Mouse (Mus musculus) C2C12 (cell line): Measurements from ENCODE around the gene Tom1l2.

Source experiments
- CEBPB ChIP-seq: IDR thresholded peaks from one replicate; pipeline ENCODE4 v1.6.1; 2011; ENCODE audit warnings: low read depth, mild to moderate bottlenecking, control low read depth, moderate library complexity
- CTCF ChIP-seq: IDR thresholded peaks from one replicate; pipeline ENCODE4 v1.5.1; 2011; ENCODE audit not compliant: control insufficient read depth, insufficient read depth, insufficient read length
- USF1 ChIP-seq: IDR thresholded peaks from one replicate; pipeline ENCODE4 v1.6.1; 2011; ENCODE audit warnings: low read depth, mild to moderate bottlenecking, control low read depth, moderate library complexity

DNA sequence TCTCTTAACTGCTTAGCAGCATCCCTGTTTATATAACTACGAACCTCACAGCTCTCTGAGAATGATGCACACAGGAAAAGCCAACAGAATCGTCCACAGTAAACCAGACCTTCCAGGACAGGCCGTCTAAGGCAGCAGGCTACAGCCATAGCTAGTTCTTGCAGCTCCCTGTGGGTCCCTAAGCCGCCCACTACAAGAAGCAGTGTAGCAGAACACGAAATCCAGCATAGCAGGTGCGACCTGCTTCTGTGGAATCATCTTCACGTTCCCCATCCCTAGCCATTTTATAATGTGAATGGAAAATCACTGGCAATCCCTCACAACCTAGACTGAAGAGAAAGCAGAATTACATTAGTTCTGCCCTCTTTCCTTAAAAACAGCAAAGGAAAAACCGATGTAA lies 35.8 kb downstream of the Tom1l2 start:
- no peak for TF ChIP-seq CTCF
- no peak for TF ChIP-seq USF1
- TF ChIP-seq CEBPB: no peak
